Mouse (Mus musculus) limb, embryonic 11.5 days (tissue): ENCODE measurements around the gene Cep95. TPM values are rescaled to one million over a fixed set of nuclear protein-coding genes. Genes with fewer than 3 reads are reported as not detected.

Experiments
- ATAC-seq: fragments of 200-750 bp; cut with Nextera tagmentation; 2 replicates; pipeline ENCODE4 v1.8.0; 2017; ENCODE audit warnings: low read depth; ENCODE audit not compliant: insufficient number of reproducible peaks, low FRiP score, low TSS enrichment
- DNase-seq: peaks from one replicate; pipeline ENCODE4 v3.0.0-alpha.2; 2015; ENCODE audit warnings: low spot score
- H3K27ac ChIP-seq: fragments of 300-500 bp; sonication (generic); replicated peaks from 2 replicates; pipeline ENCODE4 v1.5.1; 2014; ENCODE audit warnings: low read depth, mild to moderate bottlenecking, low read length
- H3K27me3 ChIP-seq: fragments of 300-500 bp; sonication (generic); 2 replicates; pipeline ENCODE4 v1.6.1; 2014; ENCODE audit warnings: mild to moderate bottlenecking, low read length, mixed read lengths; ENCODE audit not compliant: control insufficient read depth, insufficient read depth
- H3K36me3 ChIP-seq: fragments of 300-500 bp; sonication (generic); 2 replicates; pipeline ENCODE4 v1.6.1; 2014; ENCODE audit warnings: mild to moderate bottlenecking, low read length, moderate library complexity, mixed read lengths; ENCODE audit not compliant: control insufficient read depth, insufficient read depth
- H3K4me1 ChIP-seq: fragments of 300-500 bp; sonication (generic); 2 replicates; pipeline ENCODE4 v1.6.1; 2014; ENCODE audit warnings: low read length, mixed read lengths; ENCODE audit not compliant: control insufficient read depth, insufficient read depth
- H3K4me2 ChIP-seq: fragments of 300-500 bp; sonication (generic); 2 replicates; pipeline ENCODE4 v1.6.1; 2014; ENCODE audit warnings: low read depth, mild to moderate bottlenecking, moderate library complexity; ENCODE audit not compliant: severe bottlenecking
- H3K4me3 ChIP-seq: fragments of 300-500 bp; sonication (generic); 2 replicates; pipeline ENCODE4 v1.5.1; 2014; ENCODE audit warnings: low read depth, low read length
- H3K9ac ChIP-seq: fragments of 300-500 bp; sonication (generic); 2 replicates; pipeline ENCODE4 v1.6.1; 2014; ENCODE audit warnings: mild to moderate bottlenecking, low read length
- H3K9me3 ChIP-seq: fragments of 300-500 bp; sonication (generic); 2 replicates; pipeline ENCODE4 v1.6.1; 2016; ENCODE audit warnings: low read length; ENCODE audit not compliant: control insufficient read depth
- WGBS: fragments of 180-500 bp; shearing (Covaris S2); extraction: QIAGEN DNeasy Blood & Tissue Kit; methylation state at CpG from one replicate; pipeline ENCODE4 v1.1.7; 2014; 5-methylcytosine and 5-hydroxymethylcytosine counted together
- polyA plus RNA-seq: library from polyadenylated mRNA; unstranded; fragments of >200 nt; fragmentation: Nextera tagmentation; extraction: Ambion mirVana; gene quantifications from 2 replicates; pipeline ENCODE4 v1.2.1, GENCODE M21; 2014

Cep95 gene
- polyA plus RNA-seq, 1 experiment from 2014 or later = 22.5 TPM

DNA sequence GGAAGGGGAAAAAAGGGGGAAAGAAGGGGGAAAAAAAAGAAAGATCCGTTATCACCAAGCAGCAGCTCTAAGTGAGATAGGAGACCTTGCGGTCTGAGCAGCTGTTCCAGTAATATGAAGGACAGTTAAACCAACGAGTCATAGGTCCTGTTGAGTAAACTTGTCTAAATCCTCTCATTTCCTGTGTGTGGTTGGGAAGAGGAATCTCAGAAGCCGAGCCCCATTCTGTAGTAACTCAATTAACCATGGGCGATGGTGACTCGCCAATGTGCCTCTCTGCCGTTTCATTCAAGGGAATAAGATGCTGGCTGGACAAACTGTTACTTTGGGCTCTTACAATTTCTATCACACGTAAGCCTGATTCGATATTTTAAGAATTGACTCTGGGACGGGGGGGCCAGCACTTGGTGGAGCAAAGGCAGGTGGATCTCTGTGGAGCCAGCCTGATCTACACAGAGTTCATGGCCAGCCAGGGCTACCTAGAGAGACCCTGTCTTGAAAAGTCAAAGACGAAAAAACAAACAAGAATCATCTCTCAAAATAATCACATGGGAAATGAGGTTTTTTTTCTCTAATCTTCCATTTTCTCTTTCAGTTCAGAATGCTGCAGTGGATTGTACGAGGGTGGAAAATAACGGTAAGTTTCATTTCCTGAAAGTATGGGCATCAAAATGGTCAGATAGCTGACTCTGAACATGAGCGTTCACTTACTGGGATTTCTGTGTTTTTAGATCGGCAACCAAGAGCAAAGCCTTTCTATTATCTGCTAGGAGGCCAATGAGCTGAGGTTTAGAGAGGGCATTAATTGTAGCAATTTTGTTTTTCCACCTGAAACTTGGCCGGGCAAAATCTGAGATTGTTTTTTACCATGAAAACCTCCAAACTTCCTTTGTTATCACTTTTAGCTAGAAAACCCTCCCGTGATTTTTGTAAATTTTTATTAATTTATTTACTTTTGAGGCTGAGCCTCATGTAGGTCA lies 37.7 kb upstream of the Cep95 start, which contains the start of gene Milr1:
Gene Milr1 (plus strand): TSS at position 188 of the 980 bp plus-strand sequence.
- WGBS = 87% methylated on average over 17 of the region's 17 CpGs
- Histone ChIP-seq H3K4me2 (no peak within 1 kb of the TSS), H3K27ac (no peak within 1 kb of the TSS), H3K9me3 (no peaks in the 10 kb centered on the region), H3K4me3 (no peak within 1 kb of the TSS), H3K36me3 (no peaks in the 10 kb centered on the region), H3K4me1 (no peaks in the 10 kb centered on the region), H3K27me3 (no peaks in the 10 kb centered on the region), H3K9ac (no peak within 1 kb of the TSS)
- DNase-seq (no peak), ATAC-seq (no peak)

DNA sequence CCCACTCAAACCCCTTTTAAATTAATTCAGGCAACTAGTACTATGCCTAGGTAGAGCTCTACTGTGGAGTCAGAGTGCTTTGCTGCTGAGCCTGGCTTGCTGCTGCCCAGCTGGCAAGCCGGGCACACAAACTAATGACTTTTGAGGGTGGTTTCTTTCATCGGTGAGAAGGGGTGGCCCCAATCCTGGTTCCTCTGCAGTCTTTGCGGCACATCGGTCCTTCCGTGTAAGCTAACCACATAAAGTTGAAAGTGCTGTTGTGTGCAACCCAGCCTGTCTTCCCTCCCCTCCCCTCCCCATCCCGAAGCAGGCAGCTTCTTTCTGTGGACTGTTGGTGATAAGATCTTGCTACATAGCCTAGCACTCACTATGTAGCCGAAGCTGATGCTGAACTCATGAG lies 36.9 kb upstream of the Cep95 start:
- 93% methylated on average over 7 of the region's 7 CpGs for WGBS
- no peaks in the 10 kb centered on the region for H3K36me3 ChIP-seq
- H3K27ac ChIP-seq = no peak overlapping the region
- no peak overlapping the region for H3K9ac ChIP-seq
- H3K9me3 ChIP-seq = no peaks in the 10 kb centered on the region
- no peak overlapping the region for H3K4me2 ChIP-seq
- no peaks in the 10 kb centered on the region for H3K27me3 ChIP-seq
- ATAC-seq (no peak), DNase-seq (no peak)
- no peaks in the 10 kb centered on the region for H3K4me1 ChIP-seq
- no peak overlapping the region for H3K4me3 ChIP-seq

GRCm38 (mm10) chr11:106753314-106753713 lies 35.7 kb upstream of the Cep95 start:
- Histone ChIP-seq H3K36me3 (no peaks in the 10 kb centered on the region), H3K9ac (no peak overlapping the region), H3K27me3 (no peaks in the 10 kb centered on the region), H3K9me3 (no peaks in the 10 kb centered on the region), H3K27ac (no peak overlapping the region), H3K4me2 (no peak overlapping the region), H3K4me3 (no peak overlapping the region), H3K4me1 (no peaks in the 10 kb centered on the region)
- DNase-seq (no peak), ATAC-seq (no peak)
- WGBS = 89% methylated on average over 6 of the region's 6 CpGs

DNA sequence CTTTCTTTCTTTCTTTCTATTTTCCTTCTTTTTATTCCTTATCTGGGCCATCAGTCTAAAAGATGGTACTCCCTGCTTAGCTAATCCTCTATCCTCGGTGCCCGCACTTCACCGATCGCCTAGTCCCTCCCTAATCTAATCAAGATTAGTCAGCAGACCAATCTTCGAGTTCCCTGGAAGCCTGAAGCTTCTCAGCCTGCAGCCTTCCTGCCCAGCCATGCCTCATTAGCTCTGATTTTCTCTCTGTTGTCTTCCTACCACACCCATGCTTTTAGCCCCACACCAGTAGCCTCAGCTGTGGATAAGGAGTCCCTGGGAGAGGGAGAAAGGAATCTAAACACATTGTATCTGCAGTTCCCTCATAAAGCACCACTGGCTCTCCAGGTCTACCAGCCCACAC lies 33.5 kb upstream of the Cep95 start:
- Histone ChIP-seq H3K4me1 (no peaks in the 10 kb centered on the region), H3K9me3 (no peaks in the 10 kb centered on the region), H3K27me3 (no peaks in the 10 kb centered on the region), H3K9ac (no peak overlapping the region), H3K4me3 (no peak overlapping the region), H3K4me2 (no peak overlapping the region), H3K36me3 (no peaks in the 10 kb centered on the region), H3K27ac (no peak overlapping the region)
- no peak for DNase-seq
- 76% methylated on average over 5 of the region's 5 CpGs for WGBS
- ATAC-seq = no peak

DNA sequence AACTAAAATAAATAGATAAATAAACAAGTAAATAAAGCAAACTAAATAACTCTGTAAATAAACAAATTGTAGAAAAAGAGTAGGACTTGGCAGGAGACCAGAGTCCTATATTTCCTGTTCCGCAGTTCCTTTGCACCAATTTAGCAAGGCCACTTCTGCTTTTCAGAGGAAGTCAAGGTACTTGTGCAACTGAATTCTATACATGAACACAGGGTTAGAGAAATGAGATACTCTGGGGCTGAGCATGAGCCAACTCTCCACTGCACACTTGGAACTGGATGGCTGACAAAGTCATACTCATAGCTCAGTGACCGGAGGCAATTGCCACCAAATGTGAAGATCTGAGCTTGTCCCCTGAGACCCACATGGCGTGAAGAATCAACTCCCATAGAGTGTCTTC lies 30.0 kb upstream of the Cep95 start:
- Histone ChIP-seq H3K36me3 (no peaks in the 10 kb centered on the region), H3K4me1 (peaks cover 5% of the 10 kb centered on the region; the same call in 1 of the 2 replicates), H3K4me2 (no peak overlapping the region), H3K4me3 (no peak overlapping the region), H3K9ac (no peak overlapping the region), H3K27me3 (no peaks in the 10 kb centered on the region), H3K9me3 (no peaks in the 10 kb centered on the region), H3K27ac (no peak overlapping the region)
- 92% methylated on average over 3 of the region's 3 CpGs for WGBS
- DNase-seq = no peak
- no peak for ATAC-seq

DNA sequence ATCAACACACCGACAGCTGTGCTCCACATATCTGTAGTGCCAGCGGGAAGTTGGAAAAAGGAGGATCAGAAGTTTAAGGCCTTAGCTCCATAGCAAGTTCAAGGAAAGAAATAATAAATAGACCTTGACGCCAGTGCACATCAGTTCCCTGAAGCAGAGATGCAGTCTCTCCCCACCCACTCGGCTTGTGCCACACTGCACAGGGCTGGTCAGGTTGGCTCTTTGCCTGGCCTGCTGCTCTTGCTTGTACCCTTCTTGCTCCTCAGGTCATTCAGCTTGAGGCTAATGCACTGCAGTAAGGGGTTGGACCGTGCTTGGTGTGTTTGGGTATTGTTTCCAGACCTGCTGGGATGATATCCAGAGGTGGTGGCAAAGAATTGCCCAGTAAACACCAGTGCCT lies 28.5 kb upstream of the Cep95 start:
- Histone ChIP-seq H3K27me3 (no peaks in the 10 kb centered on the region), H3K36me3 (no peaks in the 10 kb centered on the region), H3K4me3 (no peak overlapping the region), H3K9ac (no peak overlapping the region), H3K9me3 (no peaks in the 10 kb centered on the region), H3K4me1 (peaks cover 5% of the 10 kb centered on the region; the same call in 1 of the 2 replicates), H3K27ac (no peak overlapping the region), H3K4me2 (no peak overlapping the region)
- DNase-seq = no peak
- ATAC-seq = no peak
- WGBS = 94% methylated on average over 5 of the region's 5 CpGs

- DNase-seq = no peak
- 48% methylated on average over 5 of the region's 5 CpGs for WGBS
- no peak overlapping the region for H3K4me3 ChIP-seq
- no peak overlapping the region for H3K27ac ChIP-seq
- no peak overlapping the region for H3K9ac ChIP-seq
- no peaks in the 10 kb centered on the region; the same call in 1 of the 2 replicates for H3K36me3 ChIP-seq
- no peaks in the 10 kb centered on the region for H3K27me3 ChIP-seq
- peaks cover 5% of the 10 kb centered on the region; the same call in 1 of the 2 replicates for H3K4me1 ChIP-seq
- no peaks in the 10 kb centered on the region for H3K9me3 ChIP-seq
- H3K4me2 ChIP-seq = no peak overlapping the region
- ATAC-seq = peak; percentile 35; the same call in 1 of the 2 replicates
Measured at GRCm38 (mm10) chr11:106762139-106762799, 26.8 kb upstream of the Cep95 start.

DNA sequence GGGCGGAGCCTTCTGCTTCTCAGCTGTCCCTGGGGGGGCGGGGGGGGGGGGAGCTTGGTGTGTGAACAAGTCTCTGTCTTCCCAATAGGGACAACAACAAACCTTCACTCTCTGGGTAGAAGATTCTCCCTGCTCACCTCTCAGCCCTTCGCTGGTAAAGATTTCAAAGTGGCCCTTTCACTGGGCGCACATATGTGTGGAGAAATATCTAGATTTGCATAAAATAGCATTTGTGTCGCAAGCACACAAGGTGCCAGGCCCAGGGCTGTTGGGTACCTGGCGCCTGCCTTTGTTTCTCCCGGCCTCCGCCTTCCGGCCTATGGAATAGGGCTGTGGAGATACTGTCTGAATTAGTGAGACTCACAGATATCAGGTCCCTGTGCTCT lies 26.3 kb upstream of the Cep95 start:
- Histone ChIP-seq H3K9me3 (peaks cover 3% of the 10 kb centered on the region; the same call in 1 of the 2 replicates), H3K27ac (no peak overlapping the region), H3K4me2 (no peak overlapping the region), H3K9ac (no peak overlapping the region), H3K4me1 (peaks cover 5% of the 10 kb centered on the region; the same call in 1 of the 2 replicates), H3K4me3 (no peak overlapping the region), H3K36me3 (peaks cover 4% of the 10 kb centered on the region), H3K27me3 (no peaks in the 10 kb centered on the region)
- ATAC-seq (no peak), DNase-seq (no peak)
- WGBS = 73% methylated on average over 9 of the region's 9 CpGs
